Mouse (Mus musculus) T-helper 1 cell (primary cell): ENCODE measurements around the gene Cdk14.

Experiments used
- in situ Hi-C: fragments of 300-600 bp; cut with MboI, MseI; formaldehyde crosslinking; loops from one replicate; pipeline ENCODE4 v1.15.1; 2025; ENCODE audit warnings: high pct_unique_total_duplicates

Gene Cdk14

DNA sequence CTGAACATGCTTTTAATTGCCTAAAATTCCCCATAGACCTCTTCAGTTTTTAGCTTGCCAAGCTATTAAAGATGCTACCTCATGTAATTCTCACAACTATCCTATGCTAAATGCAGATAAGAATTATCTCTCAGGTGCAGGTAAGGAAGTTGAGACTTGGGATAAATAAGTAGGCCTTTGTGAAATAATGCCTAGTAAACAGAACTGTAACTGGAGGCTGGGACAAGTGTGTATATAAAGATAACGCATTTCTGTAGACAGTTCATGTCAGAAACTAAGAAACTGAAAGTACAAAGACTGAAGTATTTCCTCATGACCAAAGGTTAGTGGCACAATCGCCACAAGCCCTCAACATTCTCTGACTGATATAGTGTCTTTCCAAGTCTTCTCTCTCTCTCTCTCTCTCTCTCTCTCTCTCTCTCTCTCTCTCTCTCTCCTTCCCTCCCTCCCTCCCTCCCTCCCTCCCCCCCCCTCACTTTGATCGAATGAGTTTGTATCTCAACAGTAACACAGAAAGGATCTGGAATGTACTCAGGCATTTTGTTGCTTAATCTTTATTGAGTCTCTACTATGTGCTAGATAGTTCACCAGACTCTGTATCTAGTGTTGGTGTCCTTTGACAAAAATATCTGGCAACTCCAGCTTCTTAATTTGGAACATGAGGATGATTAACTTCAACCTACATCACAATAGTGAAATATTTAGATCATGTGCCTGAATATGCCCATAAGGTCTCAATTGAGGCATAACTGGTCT, 233.9 kb downstream of the Cdk14 start:
- in situ Hi-C loops: no loop called here

DNA sequence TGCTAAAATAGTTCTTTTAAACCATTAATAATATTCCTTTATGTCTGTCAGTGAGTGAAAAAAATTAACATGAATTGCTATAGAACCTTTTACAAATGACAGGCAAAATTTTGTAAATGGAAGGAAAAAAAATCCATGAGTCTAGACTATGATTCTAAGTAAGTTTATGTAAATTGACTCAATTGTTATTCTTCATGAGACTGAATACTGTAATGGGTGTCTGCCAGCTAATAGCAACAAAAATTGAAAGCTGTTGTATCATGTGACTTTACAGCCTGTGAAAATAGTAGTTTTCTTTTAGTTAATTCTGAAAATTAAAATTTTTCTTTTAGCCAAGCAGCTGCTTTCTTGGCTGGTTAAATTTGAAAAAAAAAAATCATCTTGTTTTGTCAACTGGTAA, 234.6 kb downstream of the Cdk14 start:
- in situ Hi-C loops: no loop called here

DNA sequence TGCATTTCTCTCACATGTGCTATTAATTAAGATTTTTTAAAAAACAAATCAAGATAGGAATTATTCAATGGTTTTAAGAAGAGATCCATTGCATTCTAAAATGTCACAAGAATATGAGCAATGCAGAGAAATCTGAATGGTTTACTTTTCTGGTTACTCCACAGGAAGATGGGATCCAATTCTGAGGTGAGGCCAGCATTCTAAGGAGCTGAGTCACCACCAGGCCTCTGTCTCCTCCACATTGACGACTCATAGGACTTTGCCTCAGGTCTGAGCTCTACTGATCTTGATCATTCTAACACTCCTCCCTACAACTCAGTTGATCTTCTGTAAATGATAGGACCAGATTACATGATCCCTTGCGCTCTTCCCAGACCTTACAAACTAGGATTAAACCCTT, 239.4 kb downstream of the Cdk14 start:
- in situ Hi-C loops: no loop called here

DNA sequence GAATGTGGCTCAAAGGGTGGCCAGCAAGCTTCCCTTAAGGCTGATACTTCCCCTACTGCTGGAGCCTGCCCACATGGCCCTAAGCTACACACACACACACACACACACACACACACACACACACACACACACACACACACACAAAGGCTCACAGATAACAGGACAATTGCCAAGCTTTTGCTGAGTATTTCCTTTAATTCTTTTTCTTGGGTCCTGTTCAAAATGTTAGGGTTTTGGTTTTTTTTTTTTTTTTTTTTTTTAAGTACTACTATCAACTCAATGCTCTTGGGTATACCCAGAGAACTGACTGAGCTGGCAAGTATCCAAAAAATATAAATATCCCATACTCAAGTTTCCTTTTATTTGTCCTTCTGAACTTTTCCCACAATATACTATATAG, 239.8 kb downstream of the Cdk14 start:
- in situ Hi-C loops: no loop called here

DNA sequence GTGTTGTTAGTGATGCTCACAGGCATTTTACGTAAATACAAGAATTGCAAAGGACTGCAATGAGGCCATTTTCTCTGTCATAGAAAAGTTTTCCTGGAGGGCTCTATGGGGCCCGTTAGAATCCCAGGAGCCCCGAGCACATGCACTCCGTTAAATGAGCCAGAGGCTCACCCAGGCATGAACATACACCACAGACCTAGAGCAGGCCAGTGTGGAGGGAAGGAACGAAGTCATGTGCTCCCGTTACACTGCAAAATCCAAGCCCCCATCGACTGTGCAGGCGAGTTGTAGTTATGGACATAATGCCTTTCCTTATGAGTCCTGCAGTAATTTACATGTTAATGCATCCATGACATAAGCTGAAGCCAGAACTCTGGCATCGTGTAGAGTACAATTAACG, 244.1 kb downstream of the Cdk14 start:
- in situ Hi-C loops: no loop called here

DNA sequence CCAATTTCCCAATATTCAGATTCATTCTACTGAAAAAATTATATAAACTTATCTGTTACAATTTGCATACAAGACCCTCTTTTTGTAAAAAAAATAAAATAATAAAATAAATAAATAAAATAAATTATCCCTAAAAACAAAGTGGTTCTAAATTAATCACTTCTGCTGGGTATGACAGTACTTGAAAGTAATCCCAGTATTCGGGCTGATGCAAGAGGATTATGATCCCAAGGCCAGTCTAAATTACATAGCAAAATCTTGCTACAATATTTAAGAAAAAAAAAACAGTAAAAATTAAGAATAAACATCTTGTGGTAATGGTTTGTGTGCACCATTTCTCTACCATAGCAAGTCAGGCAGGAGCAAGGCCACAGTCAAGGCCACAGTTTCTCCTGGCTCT, 244.5 kb downstream of the Cdk14 start:
- in situ Hi-C loops: no loop called here

DNA sequence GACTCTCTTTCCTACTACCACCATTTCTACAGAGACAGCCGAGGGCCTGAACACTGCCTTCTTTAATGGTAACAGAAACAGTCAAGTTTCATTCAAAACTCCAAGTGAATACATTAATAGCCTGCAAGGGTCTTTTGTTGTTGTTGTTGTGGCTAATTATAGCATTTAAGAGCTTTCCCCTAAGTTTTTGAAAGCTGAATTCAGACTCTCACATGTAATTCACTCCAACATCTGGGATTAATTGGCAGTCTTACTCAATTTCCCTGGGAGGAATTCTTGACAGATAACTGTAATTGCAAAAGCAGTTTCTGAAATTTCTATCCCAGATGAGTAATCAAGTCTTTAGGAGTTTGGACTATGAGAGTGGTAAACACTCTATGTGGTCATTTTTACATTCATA, 245.0 kb downstream of the Cdk14 start:
- in situ Hi-C loops: no loop called here

DNA sequence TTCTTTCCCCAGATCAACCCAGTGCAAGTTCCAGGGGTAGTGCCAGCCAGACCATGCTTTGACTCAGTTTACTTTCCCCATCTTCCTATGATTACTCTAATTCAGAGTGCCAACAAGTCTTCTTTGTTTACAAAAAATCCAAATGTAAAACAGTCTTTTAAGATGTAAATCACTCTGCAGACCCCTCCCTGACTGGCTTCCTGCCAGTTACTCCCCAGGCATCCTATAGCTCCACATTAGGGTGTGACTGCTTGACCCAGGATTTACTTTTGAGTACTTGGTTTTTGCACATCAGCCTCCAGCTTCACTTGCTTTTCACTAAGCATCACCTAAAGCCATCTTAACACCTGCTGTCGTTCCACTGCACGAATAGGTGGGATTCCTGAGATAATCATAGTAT, 254.0 kb downstream of the Cdk14 start:
- in situ Hi-C loops: no loop called here

DNA sequence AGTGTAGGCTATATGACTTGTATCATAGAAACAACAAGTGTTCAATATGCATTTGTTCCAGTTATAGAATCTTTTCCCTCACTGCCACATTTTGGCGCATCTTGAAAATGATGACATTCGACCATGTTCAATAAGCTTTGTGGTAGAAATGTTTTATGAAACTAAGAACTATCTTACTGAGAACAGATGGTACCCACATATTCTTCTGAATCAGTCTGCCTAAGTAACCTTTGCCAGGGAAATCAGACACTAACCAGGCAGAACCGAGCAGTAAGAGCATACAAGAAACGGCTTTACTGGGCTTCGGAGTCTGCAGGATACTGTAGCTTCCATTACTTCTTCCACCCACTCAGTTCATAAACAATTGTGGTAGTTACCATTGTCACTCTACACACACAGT, 255.8 kb downstream of the Cdk14 start:
- in situ Hi-C loops: no loop called here

DNA sequence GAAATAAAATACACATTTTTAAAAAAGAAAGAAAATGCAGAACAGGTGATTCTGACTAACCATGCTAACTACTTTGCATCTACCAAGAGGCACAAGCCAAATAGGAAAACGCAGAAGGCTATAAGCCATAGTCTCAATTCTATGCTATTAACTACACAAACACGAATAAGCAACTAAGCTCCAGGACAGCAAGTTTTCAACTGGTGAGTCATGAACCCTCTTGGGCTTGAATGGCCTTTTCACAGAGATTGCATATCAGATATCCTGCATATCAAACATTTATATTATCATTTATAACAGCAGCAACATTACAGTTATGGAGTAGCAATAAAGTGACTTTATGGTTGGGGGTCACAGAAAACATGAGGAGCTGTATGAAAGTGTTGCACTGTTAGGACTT, 256.3 kb downstream of the Cdk14 start:
- in situ Hi-C loops: no loop called here

DNA sequence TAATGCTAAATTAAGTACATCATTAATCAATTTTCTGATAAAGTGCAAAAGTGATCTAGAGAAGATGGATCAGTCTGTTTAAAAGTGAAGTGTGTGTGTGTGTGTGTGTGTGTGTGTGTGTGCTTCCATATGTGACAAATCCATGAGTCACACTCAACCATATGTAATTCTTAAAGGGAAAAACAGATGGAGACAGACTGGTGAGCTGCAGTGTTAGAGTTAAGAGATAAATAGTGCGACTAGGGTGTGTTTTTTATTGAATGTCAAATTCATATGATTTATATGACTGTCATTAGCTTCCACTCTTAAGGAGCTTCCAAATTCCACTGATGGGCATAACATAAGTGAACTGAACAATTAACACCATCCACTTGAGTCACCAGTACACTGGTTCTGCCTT, 260.6 kb downstream of the Cdk14 start:
- in situ Hi-C loops: no loop called here

DNA sequence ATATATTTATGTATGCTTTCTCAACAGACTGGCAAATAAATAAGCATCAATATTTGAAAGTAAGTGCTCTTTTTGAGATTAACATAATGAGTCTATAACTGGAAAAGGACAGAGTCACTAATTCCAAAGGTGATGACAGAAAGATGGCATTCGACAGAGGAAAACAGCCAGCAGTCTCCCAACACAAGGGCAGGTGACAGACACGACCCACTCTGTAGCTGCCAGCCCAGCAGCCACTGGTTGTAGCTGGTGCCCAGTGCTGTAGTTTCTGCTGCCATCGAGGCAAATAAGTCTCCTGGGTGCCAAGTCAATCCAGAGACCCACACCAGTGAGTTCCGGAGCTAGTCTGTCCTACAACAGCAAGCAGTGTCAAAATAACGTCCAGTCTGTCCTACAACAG, 280.3 kb downstream of the Cdk14 start:
- in situ Hi-C loops: no loop called here

DNA sequence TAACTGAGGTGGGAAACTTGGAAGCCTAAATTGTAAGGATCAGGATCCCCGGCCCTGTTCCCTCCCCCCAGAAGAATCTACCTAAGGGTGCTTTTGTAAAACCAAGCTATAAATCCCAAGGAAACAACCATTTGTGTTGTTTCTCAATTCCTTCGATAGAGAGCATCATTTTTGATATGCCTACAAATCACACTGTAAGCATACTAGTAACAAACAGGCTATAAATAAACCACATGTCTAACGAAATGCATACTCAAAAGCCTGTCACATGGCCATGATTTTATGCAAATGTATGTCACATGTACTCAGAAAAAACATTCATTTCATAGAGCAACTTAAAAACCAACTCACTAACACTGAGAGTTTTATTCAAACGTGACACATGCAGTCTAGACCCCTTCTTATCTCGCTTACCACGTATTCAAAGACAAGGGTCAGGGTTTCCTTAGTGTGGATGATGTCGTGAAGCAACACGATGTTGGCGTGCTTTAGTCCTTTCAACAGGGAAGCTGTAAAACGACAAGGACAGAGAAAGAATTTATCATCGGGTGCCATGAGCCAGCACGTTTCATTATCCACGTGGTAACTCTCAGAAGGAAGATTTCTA, 285.1 kb downstream of the Cdk14 start:
- in situ Hi-C loops: no loop called here

DNA sequence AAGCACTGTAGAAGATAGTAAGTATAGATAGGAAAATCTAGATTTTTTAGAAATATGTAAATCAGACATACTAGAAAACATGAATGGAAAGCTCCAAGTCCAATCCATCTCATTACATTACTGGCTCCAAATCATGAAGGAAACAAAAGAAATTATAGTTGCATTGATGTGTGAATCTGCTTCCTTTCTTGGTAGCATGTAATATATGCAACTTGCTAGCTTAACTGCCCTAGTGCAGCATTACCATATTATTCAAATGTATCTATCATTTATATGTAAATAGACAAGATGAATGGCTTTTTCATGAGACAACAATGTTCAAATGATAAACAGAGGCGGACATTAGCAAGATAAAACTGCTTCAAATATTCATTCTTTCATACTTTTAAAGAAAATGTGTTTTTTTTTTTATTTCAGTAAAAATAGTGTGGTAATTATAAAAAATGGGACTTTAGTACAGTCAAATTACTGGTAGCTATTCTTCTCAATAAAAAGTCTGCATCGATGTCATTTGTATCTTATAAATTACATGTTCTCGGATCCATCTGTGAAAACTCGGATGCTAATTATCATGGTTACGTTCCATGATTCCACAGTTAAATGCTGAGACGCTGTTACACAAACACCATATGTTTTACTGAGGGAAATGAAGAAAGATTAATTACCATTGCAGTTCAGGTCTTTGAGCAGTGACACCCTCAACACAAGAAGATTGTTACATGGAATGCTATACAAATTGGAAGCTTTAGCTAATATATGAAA, 285.8 kb downstream of the Cdk14 start:
- in situ Hi-C loops: no loop called here

DNA sequence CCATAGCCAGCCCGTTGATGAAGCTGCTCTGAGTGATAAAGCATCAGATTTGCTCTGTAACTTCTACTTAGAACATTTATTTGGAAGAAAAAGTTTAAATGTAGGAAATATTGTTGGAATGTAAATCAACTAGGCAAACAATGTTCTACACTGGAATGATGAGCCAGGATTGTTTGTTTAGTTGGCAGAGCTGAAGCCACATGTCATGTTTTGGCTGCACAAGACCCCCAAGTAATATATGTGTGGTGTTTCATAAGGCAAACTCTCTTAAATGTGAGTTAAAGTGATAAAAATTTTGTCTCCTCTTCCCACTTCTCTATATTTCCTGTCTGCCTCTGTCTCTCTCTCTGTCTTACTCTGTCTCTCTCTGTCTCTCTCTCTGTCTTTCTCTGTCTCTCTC, 291.3 kb downstream of the Cdk14 start:
- in situ Hi-C loops: no loop called here

DNA sequence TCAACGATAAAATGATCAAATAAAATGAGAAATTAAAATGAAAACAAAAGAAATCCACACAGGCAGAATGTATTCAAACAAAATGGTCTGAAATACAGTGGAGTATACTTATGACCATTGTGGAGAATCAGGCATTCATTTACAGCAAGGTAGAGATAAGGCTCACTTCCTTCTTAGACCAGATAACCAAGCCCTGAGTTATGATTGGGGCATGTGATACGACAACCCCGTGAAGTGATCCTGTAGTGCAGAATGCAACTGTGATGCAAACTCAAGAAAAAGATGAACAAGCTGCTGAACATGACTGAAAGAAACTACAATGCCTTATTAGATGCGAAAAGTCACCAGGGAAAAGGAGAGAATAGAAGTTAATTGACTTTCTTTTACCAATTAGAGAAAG, 295.5 kb downstream of the Cdk14 start:
- in situ Hi-C loops: no loop called here

DNA sequence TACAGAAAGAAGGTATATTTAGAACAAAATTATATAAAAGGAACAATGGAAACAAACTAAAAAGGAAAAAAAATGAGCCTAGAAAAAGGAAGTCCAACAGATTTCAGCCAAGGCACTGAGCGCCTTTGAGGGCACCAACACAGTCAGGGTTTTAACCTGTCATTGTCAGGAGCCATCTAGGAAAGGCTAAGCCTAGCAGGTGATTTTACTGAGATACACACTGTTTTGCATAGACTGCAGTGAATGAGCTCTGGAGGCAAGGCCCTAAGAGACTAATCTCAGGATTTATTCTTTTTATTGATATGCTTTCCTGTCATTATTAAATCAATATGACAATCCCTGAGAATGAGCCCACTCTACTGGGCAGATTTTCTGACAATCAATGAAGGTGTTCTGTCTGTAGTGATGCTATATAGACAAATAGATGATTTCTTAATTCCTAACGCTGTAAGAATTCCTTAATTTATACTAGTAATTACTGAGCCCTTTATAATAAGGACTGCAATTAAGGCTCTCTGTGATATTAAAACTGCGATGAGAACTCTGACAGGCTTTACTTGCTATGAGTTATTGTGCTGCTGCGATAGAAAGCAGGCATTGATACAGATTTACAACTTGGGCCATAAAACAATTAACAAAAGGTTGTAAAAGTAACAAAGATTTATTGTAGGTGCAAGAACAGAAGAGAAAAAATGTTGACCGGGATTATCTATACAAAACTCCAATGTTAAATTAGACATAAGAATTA, 303.2 kb downstream of the Cdk14 start:
- in situ Hi-C loops: no loop called here

DNA sequence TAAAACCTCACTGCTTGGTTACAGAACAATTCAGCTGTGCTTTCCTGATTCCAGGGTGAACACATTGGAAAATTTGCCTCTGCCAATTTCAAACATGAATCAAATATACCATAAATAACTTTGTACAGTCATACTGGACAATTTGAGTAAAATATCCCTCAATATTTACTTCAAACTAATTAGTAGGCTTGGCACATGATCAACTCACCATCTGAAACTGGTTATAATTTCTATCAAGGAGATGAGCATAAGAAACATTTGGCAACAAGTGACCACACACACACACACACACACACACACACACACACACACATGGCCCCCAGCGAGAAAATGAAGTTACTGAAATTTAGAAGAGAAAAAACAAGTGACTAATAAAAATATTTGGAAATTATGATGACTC, 304.6 kb downstream of the Cdk14 start:
- in situ Hi-C loops: no loop called here

DNA sequence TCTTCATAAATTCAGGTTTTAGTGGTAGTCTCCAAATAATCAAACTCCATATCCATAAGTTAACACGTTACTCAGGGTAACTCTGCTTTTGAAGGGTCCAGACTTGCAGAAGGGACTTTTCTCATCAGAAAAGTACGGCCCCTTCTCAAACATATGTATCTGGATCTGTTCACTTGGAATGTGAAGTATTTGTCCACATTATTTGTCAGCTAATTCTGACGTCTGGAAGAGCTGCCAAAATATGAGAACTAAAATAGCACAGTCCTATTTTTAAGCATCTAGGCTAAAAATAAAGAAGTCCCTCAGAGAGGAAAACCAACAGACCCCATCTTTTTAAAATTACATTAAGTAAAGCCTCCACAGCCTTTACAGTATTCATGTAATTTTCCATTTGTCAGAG, 310.5 kb downstream of the Cdk14 start:
- in situ Hi-C loops: no loop called here

DNA sequence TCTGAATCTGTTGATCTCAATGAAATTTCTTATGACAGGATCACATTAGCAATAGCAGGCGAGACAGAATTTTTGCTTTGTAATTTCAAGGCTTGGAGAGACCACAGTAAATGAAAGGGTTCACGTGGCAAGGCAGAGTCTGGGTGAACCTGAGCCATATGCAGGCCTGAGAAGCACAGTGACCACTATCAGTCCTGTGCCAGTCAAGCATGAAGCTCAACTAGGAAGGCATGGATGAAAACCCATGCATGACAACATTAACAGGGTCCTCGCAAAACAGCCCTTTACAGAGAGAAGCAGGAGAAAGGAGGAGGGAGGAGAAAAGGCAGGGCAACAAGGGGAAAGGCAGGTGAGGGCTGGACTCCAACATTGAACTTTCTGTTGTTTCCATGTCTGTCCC, 311.1 kb downstream of the Cdk14 start:
- in situ Hi-C loops: no loop called here

DNA sequence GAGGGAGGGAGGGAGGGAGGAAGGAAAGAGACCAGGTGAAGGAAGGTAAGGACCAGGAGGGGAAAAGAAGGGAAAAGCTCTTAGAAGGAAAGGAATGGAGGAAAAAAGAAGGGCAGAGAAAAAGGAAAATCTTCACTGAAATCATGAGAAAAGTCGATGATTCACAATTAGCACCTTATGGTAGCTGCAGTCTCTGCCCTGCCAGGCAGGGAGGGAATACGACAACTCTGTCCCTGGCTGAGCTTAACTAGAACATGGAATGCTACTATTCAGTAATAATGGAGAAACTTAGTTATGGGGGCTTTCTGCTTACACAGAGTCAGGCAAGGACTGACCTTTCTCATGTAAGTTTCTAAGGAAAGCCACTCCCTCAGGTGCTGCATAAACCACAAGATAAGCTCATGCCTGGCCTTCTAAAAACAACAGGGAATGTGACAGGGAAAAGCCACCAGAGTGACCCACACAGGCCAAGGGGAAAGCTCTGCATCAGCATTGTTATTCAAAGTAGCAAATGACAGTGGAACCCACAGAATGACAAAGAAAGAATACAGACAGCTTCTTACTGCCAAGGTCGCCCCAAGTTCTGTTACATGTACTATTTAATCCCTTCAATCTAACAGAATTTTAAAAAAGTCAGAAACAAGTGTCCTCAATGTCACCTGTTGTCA, 323.7 kb downstream of the Cdk14 start:
- in situ Hi-C loops: no loop called here

DNA sequence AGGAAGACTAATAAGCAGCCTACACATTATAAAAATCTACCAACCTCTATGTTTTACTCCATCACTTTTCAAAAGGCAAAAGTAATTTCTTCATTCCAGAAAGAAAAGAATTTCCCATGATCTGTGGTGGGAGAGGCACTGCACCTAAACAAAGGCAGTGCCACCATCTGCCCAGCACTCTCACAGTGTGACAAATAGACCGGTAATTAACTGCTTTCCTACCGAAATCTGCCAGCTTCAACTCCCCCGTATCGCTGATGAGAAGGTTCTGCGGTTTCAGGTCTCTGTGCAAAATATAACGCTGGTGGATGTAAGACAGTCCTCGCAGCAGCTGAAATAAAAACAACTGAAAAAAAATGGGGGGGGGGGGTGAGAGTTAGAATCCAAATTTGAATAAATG, 327.4 kb downstream of the Cdk14 start:
- in situ Hi-C loops: no loop called here
